Mouse (Mus musculus) adrenal gland, adult 18-20 months (tissue): ENCODE data around the gene Trim17. TPM values are rescaled to one million over a fixed set of nuclear protein-coding genes. Genes with fewer than 3 reads are reported as not detected.
A peak's percentile ranks its signal among the peaks of the same experiment; 100 is the strongest.

Experiments
- DNase-seq, 2 experiments: peaks; one replicate each; pipeline ENCODE4 v3.0.0; 2021 to 2022; ENCODE audit warnings: low spot score in 2 of 2
- long read RNA-seq, 2 experiments: library from polyadenylated mRNA; stranded (forward); transcript quantifications; one replicate each; pipeline ENCODE4 v2.0.0; 2021
- total RNA-seq, 2 experiments: library from RNA; stranded (reverse); gene quantifications; 1 replicate in 1 of 2; 2 replicates in 1 of 2; pipeline ENCODE4 v1.2.3; 2021

The Trim17 gene
- under 1 TPM; 0.06 to 0.10 TPM for total RNA-seq
- long read RNA-seq, experiment 1, result 0 reads
- long read RNA-seq, experiment 2, result 0 reads

- DNase-seq, result peak; percentile 71 to 75
These were observed at the start of gene Trim17, which contains the start of gene Hist3h2a for GRCm38 (mm10) chr11:58954420-58955142. Gene Trim17 (plus strand): TSS chr11:58954685. Gene Hist3h2a (plus strand): TSS chr11:58954685.

GRCm38 (mm10) chr11:58904838-58905237 lies 49.6 kb upstream of the Trim17 start:
- DNase-seq, result no peak

- DNase-seq, result no peak
These were observed 40.7 kb upstream of the Trim17 start for GRCm38 (mm10) chr11:58913776-58914175.

- no peak for DNase-seq
These were observed 39.9 kb upstream of the Trim17 start for GRCm38 (mm10) chr11:58914461-58915028.

GRCm38 (mm10) chr11:58916879-58917744 lies 37.4 kb upstream of the Trim17 start:
- peak; percentile 31 to 49 for DNase-seq

GRCm38 (mm10) chr11:58917745-58918366 lies 36.6 kb upstream of the Trim17 start, which contains the start of gene Btnl10:
Gene Btnl10 (plus strand): TSS chr11:58917908.
- no peak for DNase-seq

GRCm38 (mm10) chr11:58918759-58919158 lies 35.7 kb upstream of the Trim17 start:
- DNase-seq, result no peak

GRCm38 (mm10) chr11:58922420-58922819 lies 32.1 kb upstream of the Trim17 start:
- no peak for DNase-seq

GRCm38 (mm10) chr11:58926651-58927050 lies 27.8 kb upstream of the Trim17 start:
- no peak for DNase-seq

- no peak for DNase-seq
These were observed 27.4 kb upstream of the Trim17 start for GRCm38 (mm10) chr11:58927053-58927452.

- peak; percentile 44 to 64 for DNase-seq
These were observed 26.5 kb upstream of the Trim17 start for GRCm38 (mm10) chr11:58927790-58928651.

- DNase-seq, result no peak
These were observed 25.4 kb upstream of the Trim17 start for GRCm38 (mm10) chr11:58929055-58929454.

- no peak for DNase-seq
These were observed 24.8 kb upstream of the Trim17 start for GRCm38 (mm10) chr11:58929641-58930040.

- DNase-seq, result no peak
These were observed 24.2 kb upstream of the Trim17 start for GRCm38 (mm10) chr11:58930254-58930653.

- DNase-seq, result no peak
These were observed 22.9 kb upstream of the Trim17 start for GRCm38 (mm10) chr11:58931576-58931975.

GRCm38 (mm10) chr11:58937909-58938308 lies 16.6 kb upstream of the Trim17 start:
- DNase-seq, result no peak

GRCm38 (mm10) chr11:58938322-58939087 lies 16.0 kb upstream of the Trim17 start, which contains the start of gene Rnf187:
Gene Rnf187 (minus strand): TSS chr11:58938916.
- peak; percentile 90 to 91 for DNase-seq

- DNase-seq, result no peak
These were observed 15.4 kb upstream of the Trim17 start for GRCm38 (mm10) chr11:58939088-58939439.

GRCm38 (mm10) chr11:58944136-58944535 lies 10.3 kb upstream of the Trim17 start:
- DNase-seq, result no peak
